Mouse (Mus musculus) hindbrain, embryonic 10.5 days (tissue): ENCODE results near the gene Aldh3a2. TPM values are rescaled to one million over a fixed set of nuclear protein-coding genes. Genes with fewer than 3 reads are reported as not detected.
"Not testable (repeated sequence)": the region's sequence is repeated elsewhere in the genome, so short reads cannot be mapped to it uniquely, and the experiment has no call there.

Experiments
- DNase-seq: peaks from one replicate; pipeline ENCODE4 v3.0.0-alpha.2; 2017; ENCODE audit warnings: low spot score
- H3K27ac ChIP-seq: fragments of 300-500 bp; sonication (generic); 2 replicates; pipeline ENCODE4 v1.5.1; 2016; ENCODE audit warnings: mild to moderate bottlenecking, moderate library complexity
- H3K27me3 ChIP-seq: fragments of 300-500 bp; sonication (generic); 2 replicates; pipeline ENCODE4 v1.6.1; 2016; ENCODE audit warnings: mild to moderate bottlenecking; ENCODE audit not compliant: poor library complexity, insufficient read depth, severe bottlenecking
- H3K36me3 ChIP-seq: fragments of 300-500 bp; sonication (generic); 2 replicates; pipeline ENCODE4 v1.6.1; 2016; ENCODE audit warnings: mild to moderate bottlenecking, moderate library complexity
- H3K4me1 ChIP-seq: fragments of 300-500 bp; sonication (generic); replicated peaks from 2 replicates; pipeline ENCODE4 v1.6.1; 2016; ENCODE audit warnings: mild to moderate bottlenecking
- H3K4me3 ChIP-seq: fragments of 300-500 bp; sonication (generic); 2 replicates; pipeline ENCODE4 v1.5.1; 2016; ENCODE audit warnings: mild to moderate bottlenecking, moderate library complexity
- H3K9me3 ChIP-seq: fragments of 300-500 bp; sonication (generic); 2 replicates; pipeline ENCODE4 v1.6.1; 2016; ENCODE audit warnings: mild to moderate bottlenecking, moderate library complexity
- WGBS: fragments of 180-500 bp; shearing (Covaris S2); methylation state at CpG from one replicate; pipeline ENCODE4 v1.1.7; 2016; 5-methylcytosine and 5-hydroxymethylcytosine counted together
- polyA plus RNA-seq: library from polyadenylated mRNA; unstranded; fragments of >200 nt; fragmentation: Nextera tagmentation; extraction: Ambion mirVana; gene quantifications from 2 replicates; pipeline ENCODE4 v1.2.1, GENCODE M21; 2016

The Aldh3a2 gene
- polyA plus RNA-seq, result 22.6 and 23.6 TPM in 2 replicates

GRCm38 (mm10) chr11:61266551-61267533 lies at the start of gene Aldh3a2:
Aldh3a2 (minus strand) TSS chr11:61267464.
- H3K27ac ChIP-seq, result peak within 1 kb of the TSS; percentile 95
- WGBS, result 2% methylated on average over 58 of the region's 58 CpGs
- peak; percentile 94 for DNase-seq
- H3K9me3 ChIP-seq, result no peaks in the 10 kb centered on the region
- H3K27me3 ChIP-seq, result peaks cover 14% of the 10 kb centered on the region
- H3K4me3 ChIP-seq, result peak within 1 kb of the TSS; percentile 82
- H3K36me3 ChIP-seq, result peaks cover 29% of the 10 kb centered on the region
- H3K4me1 ChIP-seq, result peaks cover 14% of the 10 kb centered on the region

- H3K27me3 ChIP-seq, result no peaks in the 10 kb centered on the region
- H3K4me1 ChIP-seq, result peaks cover 8% of the 10 kb centered on the region
- H3K4me3 ChIP-seq, result no peak overlapping the region
- no peaks in the 10 kb centered on the region for H3K36me3 ChIP-seq
- no peak overlapping the region for H3K27ac ChIP-seq
- no peaks in the 10 kb centered on the region for H3K9me3 ChIP-seq
- no peak for DNase-seq
- 77% methylated on average over 2 of the region's 2 CpGs for WGBS
These were observed 49.6 kb upstream of the Aldh3a2 start for GRCm38 (mm10) chr11:61316864-61317263.

DNA sequence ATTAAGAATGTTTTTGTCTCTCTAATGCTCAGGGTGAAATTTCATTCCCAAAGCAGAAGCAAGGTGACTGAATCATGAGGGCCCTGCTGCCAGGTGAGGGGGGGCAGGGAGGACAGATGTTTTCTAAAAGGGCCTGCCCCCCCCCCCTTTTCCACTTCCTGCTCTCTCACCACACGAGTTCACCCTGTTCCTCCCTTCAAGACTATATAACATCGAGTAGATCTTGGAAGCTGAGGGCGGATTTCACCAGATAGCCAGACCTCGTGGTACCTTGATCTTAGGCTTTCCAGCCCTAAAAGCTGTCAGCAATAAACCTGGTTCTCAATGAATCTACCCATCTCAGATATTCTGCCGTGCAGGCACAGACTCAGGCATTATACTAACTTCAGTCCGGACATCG lies 43.1 kb upstream of the Aldh3a2 start:
- WGBS, result 72% methylated on average over 7 of the region's 7 CpGs
- Histone ChIP-seq H3K27me3 (no peaks in the 10 kb centered on the region), H3K36me3 (no peaks in the 10 kb centered on the region), H3K4me3 (no peak overlapping the region), H3K27ac (no peak overlapping the region), H3K4me1 (peaks cover 22% of the 10 kb centered on the region), H3K9me3 (peaks cover 5% of the 10 kb centered on the region)
- no peak for DNase-seq

GRCm38 (mm10) chr11:61309831-61310230 lies 42.6 kb upstream of the Aldh3a2 start:
- WGBS, result 65% methylated on average over 12 of the region's 12 CpGs
- Histone ChIP-seq H3K36me3 (no peaks in the 10 kb centered on the region), H3K4me1 (peaks cover 22% of the 10 kb centered on the region), H3K27me3 (no peaks in the 10 kb centered on the region), H3K9me3 (peaks cover 5% of the 10 kb centered on the region), H3K27ac (no peak overlapping the region), H3K4me3 (no peak overlapping the region)
- no peak for DNase-seq

DNA sequence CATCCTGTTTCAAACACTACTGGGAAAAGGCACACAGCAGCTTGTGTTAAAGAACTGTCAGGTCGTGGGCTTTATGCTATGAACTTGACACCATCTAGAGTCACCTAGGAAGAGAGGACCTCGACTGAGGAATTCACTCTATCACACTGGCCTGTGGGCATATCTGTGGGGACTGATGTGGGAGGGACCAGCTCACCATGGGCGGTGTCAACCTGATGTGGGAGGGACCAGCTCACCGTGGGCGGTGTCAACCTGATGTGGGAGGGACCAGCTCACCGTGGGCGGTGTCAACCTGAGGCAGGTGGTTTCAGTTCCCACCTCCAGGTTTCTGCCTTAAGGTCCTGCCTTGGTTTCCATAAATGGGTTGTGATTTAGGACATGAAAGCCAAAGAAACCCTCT lies 40.5 kb upstream of the Aldh3a2 start:
- no peaks in the 10 kb centered on the region for H3K27me3 ChIP-seq
- peaks cover 22% of the 10 kb centered on the region for H3K4me1 ChIP-seq
- peaks cover 5% of the 10 kb centered on the region for H3K9me3 ChIP-seq
- H3K36me3 ChIP-seq, result no peaks in the 10 kb centered on the region
- H3K4me3 ChIP-seq, result no peak overlapping the region
- 26% methylated on average over 7 of the region's 7 CpGs for WGBS
- no peak overlapping the region for H3K27ac ChIP-seq
- DNase-seq, result no peak

- no peak for DNase-seq
- 77% methylated on average over 4 of the region's 4 CpGs for WGBS
- H3K4me3 ChIP-seq, result no peak overlapping the region
- H3K9me3 ChIP-seq, result peaks cover 5% of the 10 kb centered on the region
- peaks cover 22% of the 10 kb centered on the region for H3K4me1 ChIP-seq
- no peaks in the 10 kb centered on the region for H3K36me3 ChIP-seq
- H3K27ac ChIP-seq, result no peak overlapping the region
- no peaks in the 10 kb centered on the region for H3K27me3 ChIP-seq
These were observed 38.1 kb upstream of the Aldh3a2 start for GRCm38 (mm10) chr11:61305377-61305776.

- H3K4me1 ChIP-seq, result peaks cover 17% of the 10 kb centered on the region
- H3K4me3 ChIP-seq, H3K27me3 ChIP-seq, DNase-seq, H3K9me3 ChIP-seq, H3K36me3 ChIP-seq, H3K27ac ChIP-seq: not testable (repeated sequence)
- 98% methylated on average over 7 of the region's 10 CpGs for WGBS
These were observed 37.3 kb upstream of the Aldh3a2 start for GRCm38 (mm10) chr11:61304535-61304934.

DNA sequence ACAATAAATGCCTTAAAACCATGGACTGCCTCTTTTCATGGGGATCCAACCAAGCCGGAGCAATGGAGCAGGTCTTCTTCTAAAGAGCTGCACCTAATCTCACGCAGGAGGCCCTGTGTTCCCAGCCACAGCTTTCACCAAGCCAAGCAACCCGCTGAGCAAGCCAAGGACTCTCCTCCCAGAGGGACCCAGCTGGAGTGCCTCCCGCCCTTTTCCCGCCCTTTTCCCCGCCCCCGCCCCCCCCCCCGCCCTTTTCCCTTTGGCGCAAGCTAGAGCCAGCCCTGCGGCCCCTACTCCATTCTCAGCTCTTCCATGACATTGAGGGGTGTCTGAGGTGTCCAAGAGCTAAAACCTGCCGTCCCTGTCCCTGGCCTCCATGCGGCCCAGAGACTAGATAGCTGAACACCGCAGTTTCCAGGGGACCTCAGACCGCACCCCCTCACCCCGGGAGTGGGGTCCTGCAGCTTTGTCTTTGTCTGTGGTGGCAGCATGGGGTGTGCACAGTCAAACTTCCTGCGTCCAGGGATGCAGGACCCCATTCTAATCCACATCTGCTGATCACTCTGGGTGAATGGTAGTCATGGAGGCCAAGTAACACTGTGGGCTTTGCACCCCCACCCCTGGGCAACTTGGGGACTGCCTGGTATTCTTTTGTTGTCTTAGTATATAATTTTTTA lies 33.6 kb upstream of the Aldh3a2 start:
- peak; percentile 27 for DNase-seq
- H3K36me3 ChIP-seq, result no peaks in the 10 kb centered on the region
- peak overlapping the region; percentile 70 for H3K27ac ChIP-seq
- H3K9me3 ChIP-seq, result peaks cover 5% of the 10 kb centered on the region
- no peaks in the 10 kb centered on the region for H3K27me3 ChIP-seq
- 13% methylated on average over 15 of the region's 16 CpGs for WGBS
- peaks cover 26% of the 10 kb centered on the region for H3K4me1 ChIP-seq
- peak overlapping the region; percentile 20; the same call in 1 of the 2 replicates for H3K4me3 ChIP-seq

DNA sequence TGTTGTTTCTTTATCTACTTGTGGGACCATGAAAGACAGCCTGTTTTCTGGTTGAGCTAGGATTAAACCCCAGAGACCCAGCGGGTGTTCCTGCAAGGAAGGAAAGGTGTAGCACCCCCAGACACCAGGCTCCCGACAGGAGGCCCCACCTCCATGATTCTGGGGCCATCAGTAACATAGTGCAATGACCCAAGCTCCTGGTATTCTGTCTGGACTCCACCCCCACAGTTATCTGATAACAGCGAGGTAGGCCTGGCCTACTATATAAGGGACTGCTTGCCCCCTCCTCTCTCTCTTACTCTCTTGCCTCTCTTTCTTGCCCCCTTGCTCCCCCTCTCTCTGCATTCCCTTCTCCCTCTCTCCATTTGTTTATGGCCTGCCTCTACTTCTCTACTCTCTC lies 32.9 kb upstream of the Aldh3a2 start:
- Histone ChIP-seq H3K27ac (peak overlapping the region; percentile 70), H3K27me3 (no peaks in the 10 kb centered on the region), H3K4me1 (peaks cover 26% of the 10 kb centered on the region), H3K4me3 (no peak overlapping the region), H3K9me3 (0 out of 2 replicates have a peak, but pooled peaks cover 2% of the 10 kb centered on the region), H3K36me3 (no peaks in the 10 kb centered on the region)
- DNase-seq, result no peak
- WGBS, result 58% methylated on average over 3 of the region's 3 CpGs

DNA sequence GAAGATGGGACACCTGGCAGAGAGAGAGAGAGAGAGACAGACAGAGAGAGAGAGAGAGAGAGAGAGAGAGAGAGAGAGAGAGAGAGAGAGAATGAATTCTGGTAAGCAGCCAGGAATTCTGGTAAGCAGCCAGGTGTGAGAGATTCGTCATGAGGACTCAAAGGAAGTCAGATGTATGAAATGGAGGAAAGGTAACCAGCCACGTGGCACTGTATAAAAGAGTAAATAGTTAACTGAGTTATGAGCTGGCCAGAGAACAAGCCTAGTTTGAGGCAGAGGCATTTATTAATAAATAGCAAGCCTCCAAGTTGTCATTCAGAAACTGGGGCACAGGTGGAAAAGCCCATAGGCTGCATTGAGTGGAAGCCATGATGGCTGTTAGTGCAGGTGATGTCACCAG lies 30.6 kb upstream of the Aldh3a2 start:
- Histone ChIP-seq H3K27me3 (no peaks in the 10 kb centered on the region), H3K36me3 (no peaks in the 10 kb centered on the region), H3K4me1 (peaks cover 26% of the 10 kb centered on the region), H3K9me3 (0 out of 2 replicates have a peak, but pooled peaks cover 2% of the 10 kb centered on the region), H3K27ac (no peak overlapping the region), H3K4me3 (no peak overlapping the region)
- DNase-seq, result no peak
- 77% methylated on average over 2 of the region's 2 CpGs for WGBS

DNA sequence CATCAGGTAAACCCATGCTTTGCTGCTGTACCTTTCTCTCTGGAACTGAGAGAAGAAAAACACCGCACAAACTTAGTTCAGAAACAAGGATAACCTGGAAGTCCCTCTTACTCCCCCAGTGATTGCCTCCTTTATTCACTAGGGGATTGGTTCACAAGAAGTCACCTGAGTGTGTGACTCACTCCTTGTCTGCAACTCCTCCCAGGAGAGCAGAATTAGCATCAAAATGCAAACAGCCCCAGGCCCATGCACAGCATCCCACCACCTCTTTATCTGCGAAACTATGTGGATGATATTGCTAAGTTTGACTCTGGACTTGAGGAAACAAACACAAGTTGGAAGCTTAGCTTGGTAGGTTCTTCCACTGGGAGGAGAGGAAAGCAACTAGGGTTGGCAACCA lies 30.1 kb upstream of the Aldh3a2 start:
- WGBS, result 78% methylated on average over 2 of the region's 2 CpGs
- no peak overlapping the region for H3K27ac ChIP-seq
- H3K27me3 ChIP-seq, result no peaks in the 10 kb centered on the region
- peaks cover 26% of the 10 kb centered on the region for H3K4me1 ChIP-seq
- H3K36me3 ChIP-seq, result no peaks in the 10 kb centered on the region
- no peak overlapping the region for H3K4me3 ChIP-seq
- DNase-seq, result no peak
- 0 out of 2 replicates have a peak, but pooled peaks cover 2% of the 10 kb centered on the region for H3K9me3 ChIP-seq

- 25% methylated on average over 1 of the region's 1 CpGs for WGBS
- no peak overlapping the region for H3K4me3 ChIP-seq
- DNase-seq, result peak; percentile 18
- no peaks in the 10 kb centered on the region for H3K36me3 ChIP-seq
- 0 out of 2 replicates have a peak, but pooled peaks cover 2% of the 10 kb centered on the region for H3K9me3 ChIP-seq
- peaks cover 26% of the 10 kb centered on the region for H3K4me1 ChIP-seq
- H3K27me3 ChIP-seq, result no peaks in the 10 kb centered on the region
- no peak overlapping the region for H3K27ac ChIP-seq
These were observed 29.3 kb upstream of the Aldh3a2 start for GRCm38 (mm10) chr11:61296556-61296955.

GRCm38 (mm10) chr11:61295556-61295955 lies 28.3 kb upstream of the Aldh3a2 start:
- Histone ChIP-seq H3K27me3 (no peaks in the 10 kb centered on the region), H3K36me3 (no peaks in the 10 kb centered on the region), H3K4me1 (peaks cover 20% of the 10 kb centered on the region), H3K9me3 (0 out of 2 replicates have a peak, but pooled peaks cover 2% of the 10 kb centered on the region), H3K27ac (no peak overlapping the region), H3K4me3 (no peak overlapping the region)
- DNase-seq, result no peak
- 97% methylated on average over 2 of the region's 2 CpGs for WGBS
